Mouse (Mus musculus): ENCODE data around the gene Actr1a.

The Actr1a gene

GRCm38 (mm10) chr19:46327531-46328064, 68.0 kb downstream of the Actr1a start:
- no peak for DNase-seq (ENCODE audit: low spot score in 2 of 2)

Data from urinary bladder, adult 18-20 months (tissue).